Mouse (Mus musculus): ENCODE results near the gene Sap18b.

GRCm38 (mm10) chr8:95848061-95848551 lies 23.0 kb downstream of the Sap18b start:
- TF ChIP-seq CTCF (conservative IDR thresholded peaks at IDR 0.05; ENCODE audit: insufficient read depth, insufficient read length, low read depth, low read length) (no peak), POLR2A (IDR thresholded peaks at IDR 0.05; ENCODE audit: low read depth, low read length) (no peak)

All from kidney, adult 2 months (tissue).